Mouse (Mus musculus): ENCODE measurements around the gene Hykk. TPM values are rescaled to one million over a fixed set of nuclear protein-coding genes. Genes with fewer than 3 reads are reported as not detected.

Gene Hykk
- polyA plus RNA-seq, 1 experiment from 2014 or later, result 3.7 TPM

DNA sequence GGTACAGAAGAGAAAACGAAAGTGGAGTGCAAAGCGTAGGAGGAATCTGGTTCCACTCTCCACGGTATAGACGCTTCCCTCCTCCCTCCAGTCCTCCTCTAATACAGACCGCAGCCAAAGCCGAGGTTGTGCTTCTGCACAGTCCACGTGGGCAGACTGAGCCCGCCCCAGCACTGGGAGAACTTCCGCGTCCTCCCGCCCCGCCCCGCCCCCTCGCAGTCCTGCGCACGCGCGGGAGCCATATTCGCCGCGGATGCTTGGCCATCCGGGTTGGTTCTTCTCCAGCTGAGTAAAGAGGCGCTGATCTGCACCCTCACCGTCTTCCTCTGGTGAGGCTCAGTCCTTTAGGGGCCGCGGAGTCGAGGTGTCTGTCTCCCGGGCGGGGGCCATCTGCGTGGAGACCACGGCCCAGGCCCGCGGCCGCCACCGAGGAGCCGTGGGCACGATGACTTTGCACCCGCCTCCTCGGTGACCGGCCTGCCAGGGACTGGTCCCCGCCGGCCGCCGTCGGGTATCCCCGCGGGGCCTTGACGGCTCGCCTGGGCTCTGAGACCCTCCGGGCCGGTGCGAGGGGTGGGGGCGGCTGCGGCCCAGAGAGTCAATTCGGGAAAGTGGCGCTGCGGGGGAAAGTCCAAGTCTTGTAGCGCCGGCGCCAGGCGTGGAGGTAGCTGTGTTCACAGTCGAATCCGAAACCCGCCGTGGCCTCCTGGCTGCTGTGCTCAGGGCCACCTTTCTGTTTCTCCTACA, 33.7 kb downstream of the Hykk start, which contains the start of the genes Psma4 and AY074887:
Psma4 (plus strand) TSS at position 216 of the 747 bp plus-strand sequence.
AY074887 (minus strand) TSS at position 424 of the 747 bp plus-strand sequence.
- Histone ChIP-seq H3K4me1 (ENCODE audit: control insufficient read depth, insufficient read depth, low read length) (peaks cover 8% of the 10 kb centered on the region; the same call in 1 of the 2 replicates), H3K27me3 (ENCODE audit: control insufficient read depth, insufficient read depth, low read length) (no peaks in the 10 kb centered on the region), H3K4me2 (ENCODE audit: low read depth, low read length) (peak within 1 kb of the TSS; percentile 72), H3K36me3 (ENCODE audit: control insufficient read depth, insufficient read depth, low read length) (peaks cover 10% of the 10 kb centered on the region), H3K27ac (ENCODE audit: low read length) (peak within 1 kb of the TSS; percentile 96), H3K9me3 (replicated peaks; ENCODE audit: control insufficient read depth, low read length) (no peaks in the 10 kb centered on the region), H3K9ac (ENCODE audit: low read length) (peak within 1 kb of the TSS; percentile 94), H3K4me3 (replicated peaks; ENCODE audit: low read length) (peak within 1 kb of the TSS; percentile 84)
- peak; percentile 100 for ATAC-seq (ENCODE audit: insufficient read depth, low FRiP score)
- under 1% methylated on average over 65 of the region's 65 CpGs for WGBS

DNA sequence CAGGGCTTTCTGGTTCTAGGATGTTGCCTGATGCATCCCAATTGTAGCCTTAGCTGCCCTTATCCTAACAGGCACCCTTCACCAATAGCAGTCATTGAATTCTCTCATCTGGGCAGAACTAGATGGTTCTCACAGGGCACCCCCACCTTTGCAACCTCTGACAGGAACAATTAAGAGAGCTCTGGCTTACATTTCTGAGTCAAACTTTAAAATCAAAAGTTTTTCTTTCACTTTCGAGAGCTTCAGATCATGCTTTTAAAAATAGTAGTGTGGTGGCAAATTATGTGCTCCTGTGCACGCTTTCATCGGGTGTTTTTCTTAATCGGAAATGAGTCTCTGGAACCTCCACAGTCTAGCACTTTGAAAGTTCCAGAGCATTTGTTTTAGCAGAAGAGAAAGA, 44.0 kb downstream of the Hykk start:
- H3K4me3 ChIP-seq (replicated peaks; ENCODE audit: low read length), result no peak overlapping the region
- no peak overlapping the region for H3K4me2 ChIP-seq (ENCODE audit: low read depth, low read length)
- WGBS, result 91% methylated on average over 4 of the region's 4 CpGs
- H3K9me3 ChIP-seq (replicated peaks; ENCODE audit: control insufficient read depth, low read length), result no peaks in the 10 kb centered on the region
- H3K4me1 ChIP-seq (ENCODE audit: control insufficient read depth, insufficient read depth, low read length), result no peaks in the 10 kb centered on the region
- ATAC-seq (ENCODE audit: insufficient read depth, low FRiP score), result no peak
- H3K9ac ChIP-seq (ENCODE audit: low read length), result no peak overlapping the region
- H3K36me3 ChIP-seq (ENCODE audit: control insufficient read depth, insufficient read depth, low read length), result peaks cover 17% of the 10 kb centered on the region
- no peaks in the 10 kb centered on the region for H3K27me3 ChIP-seq (ENCODE audit: control insufficient read depth, insufficient read depth, low read length)
- no peak overlapping the region for H3K27ac ChIP-seq (ENCODE audit: low read length)

DNA sequence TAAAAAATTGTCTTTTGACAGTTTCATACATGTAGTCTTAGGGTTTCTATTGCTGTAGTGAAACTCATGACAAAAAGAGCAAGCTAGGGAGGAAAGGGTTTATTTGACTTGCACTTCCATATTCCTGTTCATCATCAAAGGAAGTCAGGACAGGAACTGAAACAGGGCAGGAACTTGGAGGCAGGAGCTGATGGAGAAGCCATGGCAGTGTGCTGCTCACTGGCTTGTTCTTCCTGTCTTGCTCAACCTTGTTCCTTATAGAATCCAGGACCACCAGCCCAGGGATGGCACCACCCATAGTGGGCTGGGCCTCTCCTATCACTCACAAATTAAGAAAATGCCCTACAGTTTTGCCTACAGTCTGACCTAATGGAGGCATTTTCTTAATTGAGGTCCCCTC, 46.6 kb downstream of the Hykk start:
- H3K9me3 ChIP-seq (replicated peaks; ENCODE audit: control insufficient read depth, low read length), result no peaks in the 10 kb centered on the region
- ATAC-seq (ENCODE audit: insufficient read depth, low FRiP score), result no peak
- no peak overlapping the region for H3K9ac ChIP-seq (ENCODE audit: low read length)
- no peak overlapping the region for H3K4me3 ChIP-seq (replicated peaks; ENCODE audit: low read length)
- H3K4me1 ChIP-seq (ENCODE audit: control insufficient read depth, insufficient read depth, low read length), result no peaks in the 10 kb centered on the region
- H3K4me2 ChIP-seq (ENCODE audit: low read depth, low read length), result no peak overlapping the region
- no peaks in the 10 kb centered on the region for H3K27me3 ChIP-seq (ENCODE audit: control insufficient read depth, insufficient read depth, low read length)
- H3K27ac ChIP-seq (ENCODE audit: low read length), result no peak overlapping the region
- peaks cover 2% of the 10 kb centered on the region; the same call in 1 of the 2 replicates for H3K36me3 ChIP-seq (ENCODE audit: control insufficient read depth, insufficient read depth, low read length)

DNA sequence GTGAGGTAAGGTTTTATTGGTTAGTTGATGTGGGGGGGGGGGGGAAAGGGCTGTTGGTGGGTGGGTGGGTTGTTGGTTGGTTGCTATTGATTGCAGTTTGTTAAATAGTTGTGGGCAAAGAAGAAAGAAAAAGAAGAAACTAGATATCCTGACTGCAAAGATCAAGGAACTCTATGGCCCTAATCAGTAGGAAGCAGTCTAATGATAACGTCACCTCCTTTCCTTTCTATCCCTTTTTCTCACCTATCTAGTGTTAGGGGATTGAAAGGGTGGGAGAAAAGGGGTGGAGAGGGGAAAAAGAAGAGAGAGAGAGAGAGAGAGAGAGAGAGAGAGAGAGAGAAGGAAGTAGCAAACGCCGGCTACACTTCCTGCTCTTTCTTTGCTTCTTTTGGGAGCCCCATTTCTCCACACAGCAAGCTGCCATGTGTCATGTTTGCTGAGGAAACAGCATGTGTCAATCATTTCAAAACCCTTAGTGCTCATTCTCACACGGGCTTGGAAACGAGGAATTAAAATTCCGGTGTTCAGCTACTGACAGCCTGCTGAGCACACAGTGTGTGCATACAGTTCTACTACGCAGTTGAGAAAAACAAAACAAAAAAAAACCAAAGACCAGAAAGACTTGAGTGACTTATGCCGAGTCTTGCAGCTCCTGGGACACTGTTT, 53.0 kb downstream of the Hykk start:
- H3K4me3 ChIP-seq (replicated peaks; ENCODE audit: low read length), result no peak overlapping the region
- ATAC-seq (ENCODE audit: insufficient read depth, low FRiP score), result no peak
- no peaks in the 10 kb centered on the region for H3K36me3 ChIP-seq (ENCODE audit: control insufficient read depth, insufficient read depth, low read length)
- H3K27ac ChIP-seq (ENCODE audit: low read length), result no peak overlapping the region
- H3K9me3 ChIP-seq (replicated peaks; ENCODE audit: control insufficient read depth, low read length), result no peaks in the 10 kb centered on the region
- no peak overlapping the region for H3K9ac ChIP-seq (ENCODE audit: low read length)
- no peaks in the 10 kb centered on the region for H3K4me1 ChIP-seq (ENCODE audit: control insufficient read depth, insufficient read depth, low read length)
- 51% methylated on average over 8 of the region's 8 CpGs for WGBS
- no peak overlapping the region for H3K4me2 ChIP-seq (ENCODE audit: low read depth, low read length)
- no peaks in the 10 kb centered on the region for H3K27me3 ChIP-seq (ENCODE audit: control insufficient read depth, insufficient read depth, low read length)

DNA sequence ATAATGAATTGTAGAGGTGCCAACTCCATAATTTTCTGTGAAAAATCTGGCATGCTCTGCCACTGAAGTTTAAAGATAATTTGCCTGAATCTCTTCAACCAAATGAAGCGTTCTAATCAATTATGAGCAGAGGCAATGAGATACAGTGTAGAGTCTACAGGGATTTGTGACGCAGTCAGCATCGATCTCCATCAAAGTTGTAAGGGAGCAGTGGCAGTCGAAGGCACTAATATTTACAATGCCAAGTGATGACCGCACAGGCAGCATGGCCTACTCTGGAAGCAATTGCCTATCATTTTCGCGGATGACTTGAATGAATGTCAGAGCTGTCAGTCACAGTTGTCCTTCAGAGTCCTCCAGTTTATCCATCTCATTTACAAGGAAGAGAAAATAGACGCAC, 63.6 kb downstream of the Hykk start, which contains the start of gene Chrna5:
Chrna5 (plus strand) TSS at position 207 of the 400 bp plus-strand sequence.
- no peak for ATAC-seq (ENCODE audit: insufficient read depth, low FRiP score)
- H3K4me1 ChIP-seq (ENCODE audit: control insufficient read depth, insufficient read depth, low read length), result 0 out of 2 replicates have a peak, but pooled peaks cover 4% of the 10 kb centered on the region

DNA sequence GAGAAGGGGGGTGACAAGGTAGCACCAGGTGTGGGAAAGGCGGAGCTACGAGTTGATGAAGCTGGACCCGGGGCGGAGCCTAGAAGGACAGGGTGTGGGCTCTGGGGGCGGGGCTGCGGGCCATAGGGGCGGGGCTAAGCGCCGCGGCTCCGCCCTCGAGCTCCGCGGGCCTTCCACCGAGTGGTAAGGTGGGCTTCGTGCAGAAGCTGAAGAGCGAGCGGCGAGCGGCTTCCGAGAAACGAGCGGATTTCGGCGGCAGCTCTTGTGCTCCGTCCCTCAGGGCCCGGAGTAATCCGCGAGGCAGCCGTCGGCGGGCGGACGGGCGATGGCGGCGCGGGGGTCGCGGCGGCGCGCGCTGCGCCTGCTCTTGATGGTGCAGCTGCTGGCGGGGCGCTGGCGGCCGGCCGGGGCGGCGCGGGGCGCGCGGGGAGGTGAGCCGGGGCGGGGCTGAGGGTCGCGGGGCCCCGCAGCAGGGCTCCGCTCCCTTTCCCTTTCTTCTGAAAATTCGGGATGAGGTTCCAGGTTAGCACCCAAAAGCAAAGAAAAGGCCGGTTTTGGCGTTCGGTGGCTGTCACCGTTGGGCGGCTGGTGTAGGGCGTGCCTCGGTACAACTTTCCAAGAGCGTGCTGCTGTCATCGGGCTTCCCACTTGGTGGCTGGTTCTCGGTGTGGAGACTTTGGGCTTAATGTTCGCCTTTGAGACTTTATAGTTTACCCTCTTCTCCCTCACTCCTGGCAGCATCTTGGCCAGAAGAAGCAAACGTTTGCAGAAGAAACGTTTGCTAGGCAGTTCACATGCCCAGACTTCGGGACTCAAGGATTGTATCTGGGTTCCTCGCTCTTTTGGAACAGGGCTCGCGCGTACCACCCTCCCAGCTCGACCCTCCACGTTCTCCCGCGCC, 64.5 kb downstream of the Hykk start:
- peaks cover 30% of the 10 kb centered on the region for H3K27me3 ChIP-seq (ENCODE audit: control insufficient read depth, insufficient read depth, low read length)
- H3K4me1 ChIP-seq (ENCODE audit: control insufficient read depth, insufficient read depth, low read length), result 0 out of 2 replicates have a peak, but pooled peaks cover 4% of the 10 kb centered on the region
- H3K4me2 ChIP-seq (ENCODE audit: low read depth, low read length), result peak overlapping the region; percentile 98
- H3K27ac ChIP-seq (ENCODE audit: low read length), result no peak overlapping the region
- peak overlapping the region; percentile 67 for H3K9ac ChIP-seq (ENCODE audit: low read length)
- peak overlapping the region; percentile 68 for H3K4me3 ChIP-seq (replicated peaks; ENCODE audit: low read length)
- H3K9me3 ChIP-seq (replicated peaks; ENCODE audit: control insufficient read depth, low read length), result no peaks in the 10 kb centered on the region
- no peaks in the 10 kb centered on the region for H3K36me3 ChIP-seq (ENCODE audit: control insufficient read depth, insufficient read depth, low read length)
- peak; percentile 60; the same call in 1 of the 2 replicates for ATAC-seq (ENCODE audit: insufficient read depth, low FRiP score)
- under 1% methylated on average over 84 of the region's 85 CpGs for WGBS

More for the DNA sequence above, 63.6 kb downstream of the Hykk start, which contains the start of gene Chrna5:
- peak within 1 kb of the TSS; percentile 67 for H3K9ac ChIP-seq (ENCODE audit: low read length)
- H3K36me3 ChIP-seq (ENCODE audit: control insufficient read depth, insufficient read depth, low read length), result no peaks in the 10 kb centered on the region
- no peaks in the 10 kb centered on the region for H3K9me3 ChIP-seq (replicated peaks; ENCODE audit: control insufficient read depth, low read length)
- peaks cover 30% of the 10 kb centered on the region for H3K27me3 ChIP-seq (ENCODE audit: control insufficient read depth, insufficient read depth, low read length)
- no peak within 1 kb of the TSS for H3K27ac ChIP-seq (ENCODE audit: low read length)
- 71% methylated on average over 8 of the region's 8 CpGs for WGBS
- peak within 1 kb of the TSS; percentile 68 for H3K4me3 ChIP-seq (replicated peaks; ENCODE audit: low read length)
- H3K4me2 ChIP-seq (ENCODE audit: low read depth, low read length), result peak within 1 kb of the TSS; percentile 98

DNA sequence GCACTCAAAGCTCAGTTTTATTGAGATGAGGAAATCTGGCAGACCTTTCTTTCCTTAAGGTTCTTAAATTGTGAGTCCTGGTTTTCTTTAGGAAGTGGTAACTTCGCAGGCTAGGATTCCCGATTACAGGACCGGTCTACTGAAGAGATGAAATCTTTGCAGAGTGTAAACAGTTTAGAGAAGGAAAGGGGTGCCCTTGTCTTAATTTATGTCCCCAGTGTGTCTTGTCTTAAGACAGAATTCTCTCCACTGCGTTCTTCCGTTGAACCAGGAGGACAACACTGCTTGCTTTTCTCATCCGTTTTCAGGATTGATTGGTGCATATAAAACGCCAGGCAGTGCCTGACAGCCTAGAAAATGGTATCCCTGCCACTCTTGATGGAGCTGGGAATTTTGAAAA, 65.3 kb downstream of the Hykk start:
- H3K27ac ChIP-seq (ENCODE audit: low read length), result no peak overlapping the region
- H3K9me3 ChIP-seq (replicated peaks; ENCODE audit: control insufficient read depth, low read length), result no peaks in the 10 kb centered on the region
- ATAC-seq (ENCODE audit: insufficient read depth, low FRiP score), result no peak
- H3K4me3 ChIP-seq (replicated peaks; ENCODE audit: low read length), result peak overlapping the region; percentile 68
- no peak overlapping the region for H3K9ac ChIP-seq (ENCODE audit: low read length)
- H3K27me3 ChIP-seq (ENCODE audit: control insufficient read depth, insufficient read depth, low read length), result peaks cover 30% of the 10 kb centered on the region
- 7% methylated on average over 7 of the region's 7 CpGs for WGBS
- peak overlapping the region; percentile 98 for H3K4me2 ChIP-seq (ENCODE audit: low read depth, low read length)
- no peaks in the 10 kb centered on the region for H3K36me3 ChIP-seq (ENCODE audit: control insufficient read depth, insufficient read depth, low read length)
- H3K4me1 ChIP-seq (ENCODE audit: control insufficient read depth, insufficient read depth, low read length), result 0 out of 2 replicates have a peak, but pooled peaks cover 4% of the 10 kb centered on the region

DNA sequence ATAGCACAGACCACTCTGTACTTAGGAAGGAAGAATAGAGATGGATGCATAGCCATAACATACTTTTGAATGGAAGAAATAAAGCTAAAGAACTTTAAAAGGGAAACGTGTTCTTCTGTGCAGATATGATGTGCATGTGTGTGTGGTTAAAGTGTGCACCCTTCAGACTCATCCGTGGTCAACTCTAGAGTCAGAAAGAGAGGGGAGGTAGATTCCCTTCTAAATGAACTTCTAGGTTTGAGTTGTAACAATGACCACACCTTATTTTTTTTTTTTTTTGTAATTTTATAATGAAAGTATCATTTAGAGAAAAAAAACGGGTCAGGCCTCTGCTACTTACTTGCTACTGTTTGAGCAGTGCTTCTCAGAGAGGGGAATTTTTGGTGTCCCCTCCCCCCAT, 73.3 kb downstream of the Hykk start:
- H3K36me3 ChIP-seq (ENCODE audit: control insufficient read depth, insufficient read depth, low read length), result no peaks in the 10 kb centered on the region

More for the DNA sequence above, 73.3 kb downstream of the Hykk start:
- H3K4me3 ChIP-seq (replicated peaks; ENCODE audit: low read length), result no peak overlapping the region
- no peak overlapping the region for H3K4me2 ChIP-seq (ENCODE audit: low read depth, low read length)
- WGBS, result 75% methylated on average over 3 of the region's 3 CpGs
- H3K27ac ChIP-seq (ENCODE audit: low read length), result no peak overlapping the region
- H3K27me3 ChIP-seq (ENCODE audit: control insufficient read depth, insufficient read depth, low read length), result no peaks in the 10 kb centered on the region
- no peak for ATAC-seq (ENCODE audit: insufficient read depth, low FRiP score)
- H3K9ac ChIP-seq (ENCODE audit: low read length), result no peak overlapping the region
- H3K9me3 ChIP-seq (replicated peaks; ENCODE audit: control insufficient read depth, low read length), result no peaks in the 10 kb centered on the region
- no peaks in the 10 kb centered on the region for H3K4me1 ChIP-seq (ENCODE audit: control insufficient read depth, insufficient read depth, low read length)

All from stomach, embryonic 16.5 days (tissue).